Mouse (Mus musculus): ENCODE measurements around the gene Chil6. TPM values are rescaled to one million over a fixed set of nuclear protein-coding genes. Genes with fewer than 3 reads are reported as not detected.

Chil6 gene
- under 1 TPM; 0.40 to 0.55 TPM for total RNA-seq (2023)

DNA sequence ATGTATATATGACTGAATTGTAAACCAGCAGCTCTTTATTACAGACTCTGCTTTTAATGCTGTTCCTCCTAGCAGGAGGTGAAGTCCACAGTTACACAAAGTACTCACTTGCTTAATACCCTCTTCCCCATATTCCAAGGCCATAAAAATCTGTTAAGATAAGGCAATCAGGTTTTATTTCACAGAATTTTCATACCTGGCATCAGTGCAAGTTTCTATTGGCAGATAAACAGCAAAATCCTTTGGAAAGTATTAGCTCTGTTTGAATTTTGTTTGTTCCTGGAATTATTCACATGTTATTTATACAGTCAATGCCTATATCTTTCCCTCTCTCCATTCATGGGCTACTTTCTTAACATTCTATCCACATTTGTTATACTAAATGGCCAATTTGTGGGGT lies at the start of gene Chil6:
Chil6 (minus strand) TSS at position 101 of the 400 bp plus-strand sequence.

Other genes with a start within 250 kb of the Chil6 start
- 1,000 to 10,000 TPM; 3,749 to 3,895 TPM for gene Chil3, start 238.6 kb downstream of the Chil6 start, total RNA-seq (2023)
- gene Chil4, start 186.7 kb downstream of the Chil6 start, total RNA-seq (2023): 1 to 10 TPM in 1 of 2 experiments, under 1 TPM in 1; 0.92 to 1.2 TPM
- gene Dennd2d, start 76.2 kb upstream of the Chil6 start, total RNA-seq (2023): 10 to 100 TPM; 49.3 to 51.3 TPM
- 10 to 100 TPM; 50.8 to 53.9 TPM for gene Dram2, start 141.6 kb upstream of the Chil6 start, total RNA-seq (2023)
- gene Cept1, start 141.6 kb upstream of the Chil6 start, total RNA-seq (2023): 10 to 100 TPM; 54.9 to 70.0 TPM

Data from neutrophil, adult 83 days (primary cell).